Mouse (Mus musculus): ENCODE data around the gene Zfp652. TPM values are rescaled to one million over a fixed set of nuclear protein-coding genes. Genes with fewer than 3 reads are reported as not detected.
"Not testable (repeated sequence)": the region's sequence is repeated elsewhere in the genome, so short reads cannot be mapped to it uniquely, and the experiment has no call there.

Gene Zfp652
- polyA plus RNA-seq (2016; fragmentation: Nextera tagmentation; extraction: Ambion mirVana): 19.5 and 20.3 TPM in 2 replicates

GRCm38 (mm10) chr11:95712563-95713224, at the start of gene Zfp652:
Zfp652 (plus strand) TSS chr11:95712673.
- Histone ChIP-seq H3K36me3 (replicated peaks) (no peaks in the 10 kb centered on the region), H3K27ac (replicated peaks) (peak within 1 kb of the TSS; percentile 98), H3K27me3 (replicated peaks; ENCODE audit: low read depth, poor library complexity, severe bottlenecking) (no peaks in the 10 kb centered on the region), H3K4me3 (peak within 1 kb of the TSS; percentile 92), H3K9me3 (no peaks in the 10 kb centered on the region), H3K4me1 (peaks cover 47% of the 10 kb centered on the region)
- peak; percentile 97 for DNase-seq (ENCODE audit: low spot score)
- WGBS: 2% methylated on average over 94 of the region's 103 CpGs

- peaks cover 14% of the 10 kb centered on the region for H3K4me1 ChIP-seq
- H3K27ac ChIP-seq (replicated peaks): peak within 1 kb of the TSS; percentile 84
- no peaks in the 10 kb centered on the region for H3K27me3 ChIP-seq (replicated peaks; ENCODE audit: low read depth, poor library complexity, severe bottlenecking)
- peaks cover 38% of the 10 kb centered on the region for H3K36me3 ChIP-seq (replicated peaks)
- no peaks in the 10 kb centered on the region for H3K9me3 ChIP-seq
- peak; percentile 97 for DNase-seq (ENCODE audit: low spot score)
- peak within 1 kb of the TSS; percentile 87 for H3K4me3 ChIP-seq
- 2% methylated on average over 25 of the region's 25 CpGs for WGBS
Measured at GRCm38 (mm10) chr11:95666529-95667149, 45.8 kb upstream of the Zfp652 start, which contains the start of gene Phb. Phb (plus strand) TSS chr11:95666957.

GRCm38 (mm10) chr11:95667177-95667576, 45.3 kb upstream of the Zfp652 start:
- WGBS: 4% methylated on average over 11 of the region's 11 CpGs
- peak overlapping the region; percentile 84 for H3K27ac ChIP-seq (replicated peaks)

GRCm38 (mm10) chr11:95668086-95668485, 44.4 kb upstream of the Zfp652 start:
- not testable (repeated sequence) for H3K9me3 ChIP-seq; DNase-seq (ENCODE audit: low spot score); H3K27ac ChIP-seq (replicated peaks); H3K27me3 ChIP-seq (replicated peaks; ENCODE audit: low read depth, poor library complexity, severe bottlenecking)
- 87% methylated on average over 7 of the region's 7 CpGs for WGBS
- peaks cover 14% of the 10 kb centered on the region for H3K4me1 ChIP-seq
- H3K36me3 ChIP-seq (replicated peaks): peaks cover 53% of the 10 kb centered on the region
- H3K4me3 ChIP-seq: peak overlapping the region; percentile 87

More at GRCm38 (mm10) chr11:95667177-95667576, 45.3 kb upstream of the Zfp652 start:
- DNase-seq (ENCODE audit: low spot score): peak; percentile 26
- Histone ChIP-seq H3K4me1 (peaks cover 14% of the 10 kb centered on the region), H3K4me3 (peak overlapping the region; percentile 87), H3K9me3 (no peaks in the 10 kb centered on the region), H3K36me3 (replicated peaks) (peaks cover 43% of the 10 kb centered on the region), H3K27me3 (replicated peaks; ENCODE audit: low read depth, poor library complexity, severe bottlenecking) (no peaks in the 10 kb centered on the region)

GRCm38 (mm10) chr11:95675498-95675897, 37.0 kb upstream of the Zfp652 start:
- H3K4me1 ChIP-seq: peaks cover 22% of the 10 kb centered on the region
- H3K36me3 ChIP-seq (replicated peaks): peaks cover 99% of the 10 kb centered on the region
- peak overlapping the region; percentile 55; the same call in 1 of the 2 replicates for H3K27ac ChIP-seq (replicated peaks)
- WGBS: 90% methylated on average over 14 of the region's 14 CpGs
- H3K4me3 ChIP-seq: no peak overlapping the region
- no peaks in the 10 kb centered on the region for H3K9me3 ChIP-seq
- no peaks in the 10 kb centered on the region for H3K27me3 ChIP-seq (replicated peaks; ENCODE audit: low read depth, poor library complexity, severe bottlenecking)
- DNase-seq (ENCODE audit: low spot score): no peak

GRCm38 (mm10) chr11:95676307-95676706, 36.2 kb upstream of the Zfp652 start:
- WGBS: 19% methylated on average over 6 of the region's 6 CpGs
- H3K9me3 ChIP-seq: no peaks in the 10 kb centered on the region
- H3K4me1 ChIP-seq: peaks cover 30% of the 10 kb centered on the region
- H3K36me3 ChIP-seq (replicated peaks): peaks cover 99% of the 10 kb centered on the region
- no peak overlapping the region for H3K4me3 ChIP-seq
- H3K27me3 ChIP-seq (replicated peaks; ENCODE audit: low read depth, poor library complexity, severe bottlenecking): no peaks in the 10 kb centered on the region
- DNase-seq (ENCODE audit: low spot score): peak; percentile 91
- peak overlapping the region; percentile 55 for H3K27ac ChIP-seq (replicated peaks)

- Histone ChIP-seq H3K4me1 (peaks cover 48% of the 10 kb centered on the region), H3K27me3 (replicated peaks; ENCODE audit: low read depth, poor library complexity, severe bottlenecking) (no peaks in the 10 kb centered on the region), H3K4me3 (no peak overlapping the region), H3K27ac (replicated peaks) (no peak overlapping the region), H3K9me3 (no peaks in the 10 kb centered on the region), H3K36me3 (replicated peaks) (peaks cover 98% of the 10 kb centered on the region)
- 86% methylated on average over 14 of the region's 14 CpGs for WGBS
- no peak for DNase-seq (ENCODE audit: low spot score)
Measured at GRCm38 (mm10) chr11:95677925-95678701, 34.4 kb upstream of the Zfp652 start.

- WGBS: 34% methylated on average over 9 of the region's 9 CpGs
- Histone ChIP-seq H3K4me1 (peaks cover 46% of the 10 kb centered on the region), H3K36me3 (replicated peaks) (peaks cover 58% of the 10 kb centered on the region), H3K27me3 (replicated peaks; ENCODE audit: low read depth, poor library complexity, severe bottlenecking) (no peaks in the 10 kb centered on the region), H3K27ac (replicated peaks) (peak overlapping the region; percentile 62), H3K4me3 (no peak overlapping the region), H3K9me3 (no peaks in the 10 kb centered on the region)
- DNase-seq (ENCODE audit: low spot score): peak; percentile 67
Measured at GRCm38 (mm10) chr11:95681995-95682601, 30.4 kb upstream of the Zfp652 start.

- Histone ChIP-seq H3K27ac (replicated peaks) (peak overlapping the region; percentile 62), H3K4me1 (peaks cover 49% of the 10 kb centered on the region), H3K4me3 (no peak overlapping the region), H3K36me3 (replicated peaks) (peaks cover 50% of the 10 kb centered on the region), H3K27me3 (replicated peaks; ENCODE audit: low read depth, poor library complexity, severe bottlenecking) (no peaks in the 10 kb centered on the region), H3K9me3 (no peaks in the 10 kb centered on the region)
- no peak for DNase-seq (ENCODE audit: low spot score)
- 81% methylated on average over 3 of the region's 3 CpGs for WGBS
Measured at GRCm38 (mm10) chr11:95682946-95683345, 29.5 kb upstream of the Zfp652 start.

GRCm38 (mm10) chr11:95686031-95686430, 26.4 kb upstream of the Zfp652 start:
- H3K27ac ChIP-seq (replicated peaks): no peak overlapping the region
- DNase-seq (ENCODE audit: low spot score): peak; percentile 81
- H3K36me3 ChIP-seq (replicated peaks): peaks cover 20% of the 10 kb centered on the region
- peaks cover 51% of the 10 kb centered on the region for H3K4me1 ChIP-seq
- 6% methylated on average over 4 of the region's 4 CpGs for WGBS
- H3K4me3 ChIP-seq: no peak overlapping the region
- no peaks in the 10 kb centered on the region for H3K27me3 ChIP-seq (replicated peaks; ENCODE audit: low read depth, poor library complexity, severe bottlenecking)
- no peaks in the 10 kb centered on the region for H3K9me3 ChIP-seq

- whole genome bisulfite sequencing: 36% methylated on average over 11 of the region's 11 CpGs
- no peak overlapping the region for H3K4me3 ChIP-seq
- H3K4me1 ChIP-seq: peaks cover 40% of the 10 kb centered on the region
- peak; percentile 47 for DNase-seq (ENCODE audit: low spot score)
- H3K27me3 ChIP-seq (replicated peaks; ENCODE audit: low read depth, poor library complexity, severe bottlenecking): no peaks in the 10 kb centered on the region
- H3K36me3 ChIP-seq (replicated peaks): peaks cover 9% of the 10 kb centered on the region; the same call in 1 of the 2 replicates
- no peaks in the 10 kb centered on the region for H3K9me3 ChIP-seq
- H3K27ac ChIP-seq (replicated peaks): no peak overlapping the region
Measured at GRCm38 (mm10) chr11:95687084-95687656, 25.3 kb upstream of the Zfp652 start.

GRCm38 (mm10) chr11:95688515-95688914, 24.0 kb upstream of the Zfp652 start:
- Histone ChIP-seq H3K4me1 (peaks cover 35% of the 10 kb centered on the region), H3K4me3 (no peak overlapping the region), H3K27me3 (replicated peaks; ENCODE audit: low read depth, poor library complexity, severe bottlenecking) (no peaks in the 10 kb centered on the region), H3K36me3 (replicated peaks) (no peaks in the 10 kb centered on the region), H3K9me3 (no peaks in the 10 kb centered on the region), H3K27ac (replicated peaks) (peak overlapping the region; percentile 31; the same call in 1 of the 2 replicates)
- WGBS: 57% methylated on average over 6 of the region's 6 CpGs
- no peak for DNase-seq (ENCODE audit: low spot score)
